Mouse (Mus musculus): ENCODE measurements around the gene Dnajb3.
"Not testable (repeated sequence)": the region's sequence is repeated elsewhere in the genome, so short reads cannot be mapped to it uniquely, and the experiment has no call there.

Dnajb3 gene

GRCm38 (mm10) chr1:88215466-88216380 lies 10.1 kb upstream of the Dnajb3 start:
- DNase-seq: no peak

- no peak for DNase-seq
These were observed 8.9 kb upstream of the Dnajb3 start for GRCm38 (mm10) chr1:88214462-88214952.

- peak; percentile 15 for DNase-seq
These were observed 8.3 kb upstream of the Dnajb3 start for GRCm38 (mm10) chr1:88213766-88214461.

GRCm38 (mm10) chr1:88213061-88213460 lies 7.5 kb upstream of the Dnajb3 start:
- no peak for DNase-seq

GRCm38 (mm10) chr1:88212341-88213045 lies 6.9 kb upstream of the Dnajb3 start:
- no peak for DNase-seq

- no peak for DNase-seq
These were observed 6.2 kb upstream of the Dnajb3 start, which contains the start of gene Ugt1a1 for GRCm38 (mm10) chr1:88211812-88212211. Ugt1a1 (plus strand) TSS chr1:88211959.

GRCm38 (mm10) chr1:88206843-88207479 lies 1.4 kb upstream of the Dnajb3 start:
- no peak for DNase-seq

- DNase-seq: peak; percentile 36
These were observed 5.1 kb downstream of the Dnajb3 start, which contains the start of gene Ugt1a2 for GRCm38 (mm10) chr1:88200456-88200855. Ugt1a2 (plus strand) TSS chr1:88200601.

- no peak for DNase-seq
These were observed 5.6 kb downstream of the Dnajb3 start for GRCm38 (mm10) chr1:88199996-88200395.

- DNase-seq: no peak
These were observed 8.1 kb downstream of the Dnajb3 start for GRCm38 (mm10) chr1:88197443-88197842.

- peak; percentile 70 for DNase-seq
These were observed 9.9 kb downstream of the Dnajb3 start for GRCm38 (mm10) chr1:88195687-88196086.

- DNase-seq: no peak
These were observed 13.4 kb downstream of the Dnajb3 start for GRCm38 (mm10) chr1:88192136-88192535.

GRCm38 (mm10) chr1:88186325-88186935 lies 19.2 kb downstream of the Dnajb3 start:
- DNase-seq: no peak

GRCm38 (mm10) chr1:88179657-88180056 lies 25.9 kb downstream of the Dnajb3 start:
- DNase-seq: no peak

- not testable (repeated sequence) for DNase-seq
These were observed 33.4 kb downstream of the Dnajb3 start for GRCm38 (mm10) chr1:88172190-88172589.

- DNase-seq: no peak
These were observed 39.9 kb downstream of the Dnajb3 start, which contains the start of gene Ugt1a5 for GRCm38 (mm10) chr1:88165711-88166110. Ugt1a5 (plus strand) TSS chr1:88166012.

- DNase-seq: no peak
These were observed 47.2 kb downstream of the Dnajb3 start for GRCm38 (mm10) chr1:88158430-88158829.

Measured in kidney, postnatal 10 days (tissue).